In genomic region chr1:69729031-69729679, GRCm38 (mm10) we compare ENCODE assay signal across 14 mouse cellular contexts. TPM values are rescaled to one million over a fixed set of nuclear protein-coding genes. Genes with fewer than 3 reads are reported as not detected.
DNase-seq lines count a peak whose midpoint lies in the region; ATAC-seq and TF ChIP-seq lines count a peak whose summit lies in the region.
"Had no signal": no experiment of that assay in that cellular context is flagged by ENCODE, and none has a peak within 500 bp of the region (broad histone marks: within the 10 kb centered on the region; RNA-seq: fewer than 3 reads in every experiment).

No protein-coding gene starts in this region.

- no peak for TF ChIP-seq CTCF in hindbrain, postnatal 0 days (IDR thresholded peaks at IDR 0.05; ENCODE audit: low read depth)

- H3K27me3 ChIP-seq in lung, embryonic 15.5 days, result no peaks in the 10 kb centered on the region
- H3K27me3 ChIP-seq in forebrain, embryonic 12.5 days, result no peaks in the 10 kb centered on the region
- H3K27me3 ChIP-seq in hindbrain, postnatal 0 days (ENCODE audit: insufficient read depth, low read length), result no peaks in the 10 kb centered on the region
- H3K27me3 ChIP-seq: intestine, embryonic 15.5 days had no signal

- no peak overlapping the region for H3K4me3 ChIP-seq in lung, embryonic 15.5 days
- H3K4me3 ChIP-seq in forebrain, embryonic 12.5 days (replicated peaks), result no peak overlapping the region
- no peak overlapping the region for H3K4me3 ChIP-seq in hindbrain, postnatal 0 days (ENCODE audit: low read length)
- H3K4me3 ChIP-seq: intestine, embryonic 15.5 days had no signal

- DNase-seq in lung, postnatal 25 days (ENCODE audit: low spot score), result no peak
- peak; percentile 47 for DNase-seq in hindbrain, postnatal 0 days (ENCODE audit: low spot score)
- DNase-seq in retina, postnatal 1 day, result peak; percentile 48
- DNase-seq in cerebellum, adult 11 months, result no peak
- DNase-seq in thymus, postnatal 4 days, result no peak
- DNase-seq: adrenal gland, postnatal 10 days; cerebellum, adult 9-10 months; layer of hippocampus, adult 9-11 months; spleen, adult 18-20 months had no signal

- 0 out of 2 replicates have a peak overlapping the region, but pooled peaks have one; percentile 3 for H3K27ac ChIP-seq in lung, embryonic 15.5 days
- H3K27ac ChIP-seq in forebrain, embryonic 12.5 days, result peak overlapping the region; percentile 75
- no peak overlapping the region for H3K27ac ChIP-seq in hindbrain, postnatal 0 days
- H3K27ac ChIP-seq: intestine, embryonic 15.5 days had no signal

- no peak overlapping the region for H3K4me2 ChIP-seq in lung, embryonic 15.5 days
- peak overlapping the region; percentile 17; the same call in 1 of the 2 replicates for H3K4me2 ChIP-seq in forebrain, embryonic 12.5 days
- no peak overlapping the region for H3K4me2 ChIP-seq in hindbrain, postnatal 0 days (ENCODE audit: low read depth, low read length)
- H3K4me2 ChIP-seq: heart, embryonic 11.5 days; intestine, embryonic 15.5 days had no signal

- H3K4me1 ChIP-seq in lung, embryonic 15.5 days, result peaks cover 3% of the 10 kb centered on the region; the same call in 1 of the 2 replicates
- peaks cover 12% of the 10 kb centered on the region for H3K4me1 ChIP-seq in forebrain, embryonic 12.5 days
- no peaks in the 10 kb centered on the region for H3K4me1 ChIP-seq in hindbrain, postnatal 0 days (ENCODE audit: insufficient read depth, low read length)
- H3K4me1 ChIP-seq: intestine, embryonic 15.5 days had no signal

- ATAC-seq in lung, embryonic 15.5 days (ENCODE audit: borderline replicate concordance, extremely low read depth, low FRiP score, low TSS enrichment), result no peak
- ATAC-seq in forebrain, embryonic 12.5 days (ENCODE audit: low FRiP score), result peak; percentile 92
- ATAC-seq in hindbrain, postnatal 0 days, result peak; percentile 55; the same call in 1 of the 2 replicates
- no peak for ATAC-seq in megakaryocyte-erythroid progenitor cell, adult 5-6 weeks (replicated peaks; ENCODE audit: low FRiP score, low TSS enrichment, poor library complexity, severe bottlenecking)
- ATAC-seq: intestine, embryonic 15.5 days had no signal

- no peaks in the 10 kb centered on the region for H3K9me3 ChIP-seq in lung, embryonic 15.5 days
- no peaks in the 10 kb centered on the region for H3K9me3 ChIP-seq in forebrain, embryonic 12.5 days
- H3K9me3 ChIP-seq in hindbrain, postnatal 0 days (ENCODE audit: low read length), result no peaks in the 10 kb centered on the region
- H3K9me3 ChIP-seq: intestine, embryonic 15.5 days had no signal

- H3K36me3 ChIP-seq in lung, embryonic 15.5 days, result no peaks in the 10 kb centered on the region
- H3K36me3 ChIP-seq in forebrain, embryonic 12.5 days (replicated peaks), result no peaks in the 10 kb centered on the region
- no peaks in the 10 kb centered on the region for H3K36me3 ChIP-seq in hindbrain, postnatal 0 days (ENCODE audit: insufficient read depth, low read length)
- H3K36me3 ChIP-seq: intestine, embryonic 15.5 days had no signal

- H3K9ac ChIP-seq in lung, embryonic 15.5 days, result no peak overlapping the region
- no peak overlapping the region for H3K9ac ChIP-seq in forebrain, embryonic 12.5 days
- no peak overlapping the region for H3K9ac ChIP-seq in hindbrain, postnatal 0 days (replicated peaks; ENCODE audit: low read length)
- H3K9ac ChIP-seq: intestine, embryonic 15.5 days had no signal

- WGBS in lung, embryonic 15.5 days, result 25% methylated on average over 5 of the region's 5 CpGs
- WGBS in forebrain, embryonic 12.5 days, result 5% methylated on average over 5 of the region's 5 CpGs
- WGBS in hindbrain, postnatal 0 days, result 33% methylated on average over 5 of the region's 5 CpGs

RNA-seq across cellular contexts. Expression of gene Ikzf2, which starts 42.1 kb away (rescaled TPM):
- polyA plus RNA-seq in lung, embryonic 15.5 days (2015; fragmentation: Nextera tagmentation; extraction: Ambion mirVana), result 2.6 and 3.8 TPM in 2 replicates
- 5.6 and 5.9 TPM in 2 replicates for polyA plus RNA-seq in forebrain, embryonic 12.5 days (2016; fragmentation: Nextera tagmentation; extraction: Ambion mirVana)
- 3.3 and 4.0 TPM in 2 replicates for total RNA-seq in hindbrain, postnatal 0 days (2014; rRNA removed)
- polyA plus RNA-seq in hindbrain, postnatal 0 days (2015; fragmentation: Nextera tagmentation; extraction: Ambion mirVana), result 0.94 and 1.8 TPM in 2 replicates
- 13.0 and 23.5 TPM in 2 replicates for total RNA-seq in megakaryocyte-erythroid progenitor cell, adult 5-6 weeks (2014; fragmentation: Nextera tagmentation)
- total RNA-seq in megakaryocyte-erythroid progenitor cell, adult 5-6 weeks (2017), result 9.6 and 27.9 TPM in 2 replicates

Comparison
In these comparisons a context has a peak if more than half of its experiments do, and no peak if none do; other contexts are left out.
1. ATAC-seq: peak in forebrain, embryonic 12.5 days (single experiment) and hindbrain, postnatal 0 days (single experiment); none in lung, embryonic 15.5 days (single experiment) and megakaryocyte-erythroid progenitor cell, adult 5-6 weeks (single experiment).
2. DNase-seq: peak in hindbrain, postnatal 0 days (single experiment) and retina, postnatal 1 day (single experiment); none in lung, postnatal 25 days (single experiment), cerebellum, adult 11 months (single experiment) and thymus, postnatal 4 days (single experiment).